Mouse (Mus musculus) limb, embryonic 15.5 days (tissue): Measurements from ENCODE around the gene Olfr1022. TPM values are rescaled to one million over a fixed set of nuclear protein-coding genes. Genes with fewer than 3 reads are reported as not detected.

Experiments
- ATAC-seq: fragments of 200-750 bp; cut with Nextera tagmentation; 2 replicates; pipeline ENCODE4 v1.8.0; 2017; ENCODE audit warnings: low read depth, moderate TSS enrichment; ENCODE audit not compliant: insufficient number of reproducible peaks, low FRiP score, low TSS enrichment
- H3K27ac ChIP-seq: fragments of 300-500 bp; sonication (generic); 2 replicates; pipeline ENCODE4 v1.5.1; 2015; ENCODE audit warnings: moderate library complexity, mild to moderate bottlenecking, inconsistent platforms
- H3K27me3 ChIP-seq: fragments of 300-500 bp; sonication (generic); 2 replicates; pipeline ENCODE4 v1.6.1; 2015; ENCODE audit warnings: inconsistent platforms
- H3K36me3 ChIP-seq: fragments of 300-500 bp; sonication (generic); 2 replicates; pipeline ENCODE4 v1.6.1; 2015; ENCODE audit warnings: inconsistent platforms
- H3K4me1 ChIP-seq: fragments of 300-500 bp; sonication (generic); 2 replicates; pipeline ENCODE4 v1.6.1; 2015; ENCODE audit warnings: inconsistent platforms
- H3K4me2 ChIP-seq: fragments of 300-500 bp; sonication (generic); 2 replicates; pipeline ENCODE4 v1.6.1; 2015; ENCODE audit warnings: mild to moderate bottlenecking, inconsistent platforms
- H3K4me3 ChIP-seq: fragments of 300-500 bp; sonication (generic); 2 replicates; pipeline ENCODE4 v1.5.1; 2015; ENCODE audit warnings: mild to moderate bottlenecking, inconsistent platforms
- H3K9ac ChIP-seq: fragments of 300-500 bp; sonication (generic); 2 replicates; pipeline ENCODE4 v1.6.1; 2015; ENCODE audit warnings: inconsistent platforms
- H3K9me3 ChIP-seq: fragments of 300-500 bp; sonication (generic); 2 replicates; pipeline ENCODE4 v1.6.1; 2016; ENCODE audit warnings: inconsistent platforms
- WGBS: fragments of 180-500 bp; shearing (Covaris S2); methylation state at CpG from one replicate; pipeline ENCODE4 v1.1.7; 2015; 5-methylcytosine and 5-hydroxymethylcytosine counted together
- polyA plus RNA-seq: library from polyadenylated mRNA; unstranded; fragments of >200 nt; fragmentation: Nextera tagmentation; extraction: Ambion mirVana; gene quantifications from 2 replicates; pipeline ENCODE4 v1.2.1, GENCODE M21; 2015

The Olfr1022 gene
- polyA plus RNA-seq = not detected in 2 replicates

GRCm38 (mm10) chr2:85868294-85868693, at the start of gene Olfr1022:
Gene Olfr1022 (plus strand): TSS chr2:85868594.
- H3K27me3 ChIP-seq = no peaks in the 10 kb centered on the region
- 43% methylated on average over 2 of the region's 2 CpGs for WGBS
- no peak within 1 kb of the TSS for H3K27ac ChIP-seq
- H3K4me3 ChIP-seq = no peak within 1 kb of the TSS
- no peak for ATAC-seq
- no peaks in the 10 kb centered on the region for H3K36me3 ChIP-seq
- no peaks in the 10 kb centered on the region for H3K9me3 ChIP-seq
- no peak within 1 kb of the TSS for H3K9ac ChIP-seq
- H3K4me1 ChIP-seq = no peaks in the 10 kb centered on the region
- no peak within 1 kb of the TSS for H3K4me2 ChIP-seq

- H3K27ac ChIP-seq = no peak within 1 kb of the TSS
- no peak for ATAC-seq
- no peaks in the 10 kb centered on the region for H3K4me1 ChIP-seq
- no peaks in the 10 kb centered on the region for H3K36me3 ChIP-seq
- no peaks in the 10 kb centered on the region for H3K9me3 ChIP-seq
- H3K4me2 ChIP-seq = no peak within 1 kb of the TSS
- no peak within 1 kb of the TSS for H3K4me3 ChIP-seq
- H3K27me3 ChIP-seq = no peaks in the 10 kb centered on the region
- H3K9ac ChIP-seq = no peak within 1 kb of the TSS
These were observed 23.0 kb upstream of the Olfr1022 start, which contains the start of gene Olfr1019 for GRCm38 (mm10) chr2:85845383-85845782. Gene Olfr1019 (minus strand): TSS chr2:85845483.

- Histone ChIP-seq H3K36me3 (no peaks in the 10 kb centered on the region), H3K4me1 (no peaks in the 10 kb centered on the region), H3K9ac (no peak within 1 kb of the TSS), H3K4me2 (no peak within 1 kb of the TSS), H3K27me3 (no peaks in the 10 kb centered on the region), H3K4me3 (no peak within 1 kb of the TSS), H3K27ac (no peak within 1 kb of the TSS), H3K9me3 (no peaks in the 10 kb centered on the region)
- no peak for ATAC-seq
- WGBS = 75% methylated on average over 1 of the region's 1 CpGs
These were observed 21.7 kb upstream of the Olfr1022 start, which contains the start of gene Olfr1020 for GRCm38 (mm10) chr2:85846730-85847129. Gene Olfr1020 (plus strand): TSS chr2:85847030.

- Histone ChIP-seq H3K4me3 (no peak within 1 kb of the TSS), H3K9ac (no peak within 1 kb of the TSS), H3K4me2 (no peak within 1 kb of the TSS), H3K36me3 (no peaks in the 10 kb centered on the region), H3K9me3 (no peaks in the 10 kb centered on the region), H3K27me3 (no peaks in the 10 kb centered on the region), H3K4me1 (no peaks in the 10 kb centered on the region), H3K27ac (no peak within 1 kb of the TSS)
- ATAC-seq = no peak
- 79% methylated on average over 2 of the region's 2 CpGs for WGBS
These were observed 16.9 kb downstream of the Olfr1022 start, which contains the start of gene Olfr1023 for GRCm38 (mm10) chr2:85885340-85885739. Gene Olfr1023 (plus strand): TSS chr2:85885640.

GRCm38 (mm10) chr2:85904952-85905351, 36.6 kb downstream of the Olfr1022 start, which contains the start of gene Olfr1024:
Gene Olfr1024 (minus strand): TSS chr2:85905052.
- ATAC-seq = no peak
- Histone ChIP-seq H3K27ac (no peak within 1 kb of the TSS), H3K36me3 (no peaks in the 10 kb centered on the region), H3K9me3 (no peaks in the 10 kb centered on the region), H3K4me1 (no peaks in the 10 kb centered on the region), H3K9ac (no peak within 1 kb of the TSS), H3K27me3 (no peaks in the 10 kb centered on the region), H3K4me3 (no peak within 1 kb of the TSS), H3K4me2 (no peak within 1 kb of the TSS)
- WGBS = 83% methylated on average over 3 of the region's 3 CpGs

GRCm38 (mm10) chr2:85913197-85913596, 44.8 kb downstream of the Olfr1022 start:
- Histone ChIP-seq H3K27ac (no peak overlapping the region), H3K4me3 (no peak overlapping the region), H3K4me1 (no peaks in the 10 kb centered on the region), H3K4me2 (no peak overlapping the region), H3K9me3 (no peaks in the 10 kb centered on the region), H3K9ac (no peak overlapping the region), H3K36me3 (no peaks in the 10 kb centered on the region), H3K27me3 (no peaks in the 10 kb centered on the region)
- no peak for ATAC-seq

GRCm38 (mm10) chr2:85914893-85915292, 46.5 kb downstream of the Olfr1022 start, which contains the start of gene Olfr1025-ps1:
Gene Olfr1025-ps1 (plus strand): TSS chr2:85915193.
- H3K4me2 ChIP-seq = no peak within 1 kb of the TSS
- no peak within 1 kb of the TSS for H3K9ac ChIP-seq
- WGBS = 49% methylated on average over 1 of the region's 1 CpGs
- H3K36me3 ChIP-seq = no peaks in the 10 kb centered on the region
- no peak within 1 kb of the TSS for H3K27ac ChIP-seq
- no peaks in the 10 kb centered on the region for H3K27me3 ChIP-seq
- no peak within 1 kb of the TSS for H3K4me3 ChIP-seq
- no peaks in the 10 kb centered on the region for H3K4me1 ChIP-seq
- H3K9me3 ChIP-seq = no peaks in the 10 kb centered on the region
- no peak for ATAC-seq

Other genes starting within 250 kb of the Olfr1022 start
- gene Olfr1002, start 217.9 kb upstream of the Olfr1022 start, polyA plus RNA-seq = not detected in 2 replicates
- not detected in 2 replicates for gene Olfr154, start 204.1 kb upstream of the Olfr1022 start, polyA plus RNA-seq
- not detected in 2 replicates for gene Olfr1006, start 189.8 kb upstream of the Olfr1022 start, polyA plus RNA-seq
- gene Olfr1008, start 179.2 kb upstream of the Olfr1022 start, polyA plus RNA-seq = not detected in 2 replicates
- not detected in 2 replicates for gene Olfr1009, start 153.2 kb upstream of the Olfr1022 start, polyA plus RNA-seq
- gene Olfr1012, start 105.8 kb upstream of the Olfr1022 start, polyA plus RNA-seq = not detected in 2 replicates
- not detected in 2 replicates for gene Olfr1013, start 101.5 kb upstream of the Olfr1022 start, polyA plus RNA-seq
- gene Olfr1014, start 95.9 kb upstream of the Olfr1022 start, polyA plus RNA-seq = not detected in 2 replicates
- gene Olfr1015, start 86.6 kb upstream of the Olfr1022 start, polyA plus RNA-seq = not detected in 2 replicates
- not detected in 2 replicates for gene Olfr1016, start 66.0 kb upstream of the Olfr1022 start, polyA plus RNA-seq
- not detected in 2 replicates for gene Olfr1018, start 50.1 kb upstream of the Olfr1022 start, polyA plus RNA-seq
- not detected in 2 replicates for gene Olfr1019, start 23.1 kb upstream of the Olfr1022 start, polyA plus RNA-seq
- not detected in 2 replicates for gene Olfr1020, start 21.6 kb upstream of the Olfr1022 start, polyA plus RNA-seq
- not detected in 2 replicates for gene Olfr1023, start 17.0 kb downstream of the Olfr1022 start, polyA plus RNA-seq
- gene Olfr1024, start 36.5 kb downstream of the Olfr1022 start, polyA plus RNA-seq = not detected in 2 replicates
- gene Olfr1025-ps1, start 46.6 kb downstream of the Olfr1022 start, polyA plus RNA-seq = not detected in 2 replicates
- not detected in 2 replicates for gene Olfr1026, start 53.0 kb downstream of the Olfr1022 start, polyA plus RNA-seq
- not detected in 2 replicates for gene Olfr1028, start 81.8 kb downstream of the Olfr1022 start, polyA plus RNA-seq
- gene Olfr1029, start 105.3 kb downstream of the Olfr1022 start, polyA plus RNA-seq = not detected in 2 replicates
- not detected in 2 replicates for gene Olfr1030, start 110.7 kb downstream of the Olfr1022 start, polyA plus RNA-seq
- not detected in 2 replicates for gene Olfr1031, start 121.7 kb downstream of the Olfr1022 start, polyA plus RNA-seq
- gene Olfr1032, start 136.9 kb downstream of the Olfr1022 start, polyA plus RNA-seq = not detected in 2 replicates
- 1.6 TPM in 2 replicates for gene Olfr1033, start 152.0 kb downstream of the Olfr1022 start, polyA plus RNA-seq
- 0.04 TPM in 1 of 2 replicates, not detected in the other for gene Olfr1034, start 177.3 kb downstream of the Olfr1022 start, polyA plus RNA-seq
- gene Olfr1036, start 205.4 kb downstream of the Olfr1022 start, polyA plus RNA-seq = not detected in 2 replicates
- not detected in 2 replicates for gene Olfr1037, start 218.8 kb downstream of the Olfr1022 start, polyA plus RNA-seq